Mouse (Mus musculus) layer of hippocampus, adult 2 months (tissue): ENCODE data around the gene Lamb3. TPM values are rescaled to one million over a fixed set of nuclear protein-coding genes. Genes with fewer than 3 reads are reported as not detected.

Experiments
- DNase-seq, 2 experiments: peaks; one replicate each; pipeline ENCODE4 v3.0.0; 2022; ENCODE audit warnings: low spot score in 2 of 2
- H3K27ac ChIP-seq: fragments of 200-600 bp; 2 replicates; pipeline ENCODE4 v1.8.1; 2022
- H3K4me3 ChIP-seq: fragments of 200-600 bp; 2 replicates; pipeline ENCODE4 v1.8.1; 2022; ENCODE audit warnings: mild to moderate bottlenecking
- CTCF ChIP-seq: fragments of 200-600 bp; conservative IDR thresholded peaks from 2 replicates; pipeline ENCODE4 v1.8.1; 2022; ENCODE audit warnings: antibody characterized with exemption, mild to moderate bottlenecking, moderate library complexity
- total RNA-seq, 2 experiments: library from RNA; stranded (reverse); gene quantifications; 2 replicates each; pipeline ENCODE4 v1.2.3; 2021

Lamb3 gene
- total RNA-seq, 2 experiments from 2014 or later: 0.82 to 1.4 TPM

DNA sequence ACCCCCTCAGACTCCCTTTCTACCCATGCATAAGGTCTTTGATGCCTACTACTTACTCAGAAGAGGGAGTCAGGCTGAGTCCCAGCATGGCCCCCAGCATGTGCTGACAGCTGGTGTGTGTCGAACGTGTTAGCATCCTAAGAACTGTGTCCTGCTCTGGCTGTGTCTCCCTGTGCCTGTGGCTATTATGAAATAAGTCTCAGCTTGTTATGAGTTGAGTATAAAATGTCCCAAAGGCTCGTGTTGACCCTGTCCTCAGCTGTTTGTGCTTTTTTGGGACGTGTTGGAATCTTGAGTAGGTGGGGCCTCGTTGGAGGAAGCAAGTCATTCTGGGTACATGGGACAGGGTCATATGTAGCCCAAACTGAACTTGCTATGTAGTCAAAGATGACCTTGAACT is 6.6 kb downstream of the Lamb3 start:
- H3K4me3 ChIP-seq: no peak overlapping the region
- DNase-seq: no peak
- H3K27ac ChIP-seq: no peak overlapping the region
- TF ChIP-seq CTCF: no peak

DNA sequence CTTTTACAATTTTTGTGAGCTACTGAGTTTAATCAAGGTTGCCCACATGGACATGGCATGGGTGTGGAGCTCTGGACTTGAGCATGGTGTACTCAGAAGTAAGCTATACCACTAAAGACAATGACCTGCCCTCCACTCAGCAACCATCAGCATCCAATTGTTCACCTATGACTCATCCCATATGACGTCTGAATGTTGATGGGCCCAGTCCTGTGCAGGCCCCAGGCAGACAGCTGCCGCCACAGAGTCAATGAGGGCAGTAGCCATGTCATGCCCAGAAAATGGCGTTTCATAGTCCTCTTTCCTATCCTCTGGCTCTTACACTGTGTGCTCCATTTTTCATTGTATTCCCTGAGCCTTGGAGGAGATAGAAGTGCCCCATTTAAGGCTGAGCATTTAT is 8.5 kb downstream of the Lamb3 start:
- no peak for TF ChIP-seq CTCF
- no peak for DNase-seq
- H3K27ac ChIP-seq: no peak overlapping the region
- H3K4me3 ChIP-seq: no peak overlapping the region

DNA sequence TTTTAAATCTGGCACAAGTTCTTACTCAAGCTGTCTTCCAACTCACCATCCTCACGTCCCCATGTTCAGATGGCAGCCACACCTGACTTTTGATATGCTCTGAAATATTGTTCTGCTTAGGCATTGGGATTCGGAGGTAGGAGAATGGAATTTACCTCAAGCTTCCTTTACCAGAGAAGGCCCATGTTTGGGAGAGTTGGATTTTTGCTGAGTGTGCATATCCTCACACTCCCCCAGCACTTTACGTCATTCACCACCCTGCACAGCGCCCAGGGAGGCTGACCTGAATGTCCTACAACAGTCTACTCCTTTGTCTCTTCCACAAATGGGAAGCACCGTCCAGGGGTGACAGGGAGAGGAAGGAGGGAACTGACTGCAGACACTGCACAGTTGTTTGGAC is 12.9 kb downstream of the Lamb3 start:
- DNase-seq: no peak

DNA sequence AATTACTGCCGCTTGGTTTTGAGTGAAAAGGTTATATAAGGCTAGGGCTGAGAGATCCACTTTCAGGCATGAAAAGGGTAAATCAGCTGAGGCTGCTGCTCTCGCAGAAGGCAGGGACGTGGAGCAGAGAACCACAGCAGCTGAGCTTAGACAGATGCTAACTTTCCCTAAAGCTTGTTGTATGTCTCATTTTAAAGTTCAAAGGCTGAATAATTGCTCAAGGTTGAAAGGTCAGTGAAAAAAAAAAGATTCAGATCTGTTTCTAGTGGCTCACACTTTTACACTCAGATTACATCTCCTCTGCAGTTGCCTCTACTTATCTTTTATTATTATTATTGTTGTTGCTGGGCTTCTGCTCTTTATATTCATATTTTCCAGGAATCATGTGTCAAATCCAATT is 18.0 kb downstream of the Lamb3 start:
- Histone ChIP-seq H3K27ac (peak overlapping the region; percentile 4; the same call in 1 of the 2 replicates), H3K4me3 (no peak overlapping the region)
- no peak for DNase-seq
- no peak for TF ChIP-seq CTCF

More for the DNA sequence above, 12.9 kb downstream of the Lamb3 start:
- Histone ChIP-seq H3K27ac (no peak overlapping the region), H3K4me3 (no peak overlapping the region)
- TF ChIP-seq CTCF: no peak

DNA sequence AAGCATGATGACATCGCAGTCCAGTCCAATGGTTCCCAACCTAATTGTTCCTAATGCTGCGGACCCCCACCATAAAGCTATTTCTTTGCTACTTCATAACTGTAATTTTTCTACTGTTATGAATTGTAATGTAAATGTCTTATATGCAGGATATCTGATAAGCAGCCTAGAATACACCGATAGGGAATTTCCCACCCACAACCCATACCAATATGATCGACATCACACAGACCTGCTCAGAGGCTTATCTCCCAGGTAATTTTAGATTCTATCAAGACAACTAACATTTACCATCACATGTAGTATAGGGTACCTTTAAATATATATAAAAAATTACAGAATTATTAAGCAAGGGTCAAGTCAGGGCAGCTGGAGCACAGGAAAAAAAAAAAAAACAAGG is 18.6 kb downstream of the Lamb3 start:
- no peak for DNase-seq
- Histone ChIP-seq H3K4me3 (no peak overlapping the region), H3K27ac (peak overlapping the region; percentile 74; the same call in 1 of the 2 replicates)
- TF ChIP-seq CTCF: no peak

DNA sequence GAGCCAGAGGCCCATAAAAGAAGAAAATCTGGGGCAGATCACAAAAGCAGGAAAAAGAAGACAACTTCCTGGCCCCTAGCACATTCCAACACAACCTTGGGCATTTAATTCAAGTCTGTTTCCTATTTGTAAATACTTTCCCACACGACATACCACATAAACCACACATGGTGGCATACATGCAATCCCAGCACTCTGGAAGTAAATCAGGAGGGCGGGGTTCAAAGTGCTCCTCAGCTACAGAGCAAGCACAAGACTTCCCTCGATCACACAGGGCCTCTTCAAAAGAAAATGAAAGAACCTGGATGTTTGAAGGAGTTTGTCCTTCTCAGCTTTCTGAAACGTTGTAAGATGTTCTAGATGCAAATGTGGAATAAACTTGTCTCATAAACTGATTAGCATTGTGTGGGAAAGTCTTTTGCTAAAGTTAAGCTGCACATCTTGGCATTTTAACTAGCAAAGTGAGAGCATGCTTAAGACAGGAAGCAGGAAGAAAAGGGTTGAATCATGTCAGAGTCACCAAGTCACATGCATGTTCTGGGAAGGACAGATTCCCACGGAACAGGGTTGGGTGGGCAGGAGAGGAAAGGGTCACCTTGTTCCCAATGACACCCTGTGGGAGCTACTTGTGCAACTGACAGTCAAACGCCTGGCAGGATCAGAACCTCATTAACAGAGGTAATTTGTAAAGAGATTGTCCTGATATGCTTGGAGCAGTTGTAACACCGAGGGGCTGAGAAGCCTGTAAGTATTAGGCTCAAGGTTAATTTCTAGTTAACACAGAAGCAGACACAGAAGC is 19.4 kb downstream of the Lamb3 start:
- no peak for DNase-seq
- Histone ChIP-seq H3K27ac (peak overlapping the region; percentile 74), H3K4me3 (no peak overlapping the region)
- TF ChIP-seq CTCF: no peak

DNA sequence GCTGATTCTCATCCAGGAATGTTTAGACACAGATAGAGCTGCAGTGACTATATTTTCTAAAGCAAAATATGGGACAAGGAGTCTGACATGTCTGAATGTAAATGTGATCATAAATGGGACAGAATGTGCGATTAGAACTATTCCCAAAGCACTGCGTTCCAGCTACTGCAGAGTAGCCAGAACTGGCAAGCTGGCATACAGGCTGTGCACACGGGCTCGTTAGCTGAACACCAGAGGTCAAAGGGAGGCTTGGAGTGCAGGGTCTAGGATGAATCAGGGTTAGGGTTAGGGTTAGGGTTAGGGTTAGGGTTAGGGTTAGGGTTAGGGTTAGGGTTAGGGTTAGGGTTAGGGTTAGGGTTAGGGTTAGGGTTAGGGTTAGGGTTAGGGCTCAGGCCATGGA is 20.0 kb downstream of the Lamb3 start:
- Histone ChIP-seq H3K4me3 (no peak overlapping the region), H3K27ac (peak overlapping the region; percentile 74)
- no peak for DNase-seq
- TF ChIP-seq CTCF: no peak

DNA sequence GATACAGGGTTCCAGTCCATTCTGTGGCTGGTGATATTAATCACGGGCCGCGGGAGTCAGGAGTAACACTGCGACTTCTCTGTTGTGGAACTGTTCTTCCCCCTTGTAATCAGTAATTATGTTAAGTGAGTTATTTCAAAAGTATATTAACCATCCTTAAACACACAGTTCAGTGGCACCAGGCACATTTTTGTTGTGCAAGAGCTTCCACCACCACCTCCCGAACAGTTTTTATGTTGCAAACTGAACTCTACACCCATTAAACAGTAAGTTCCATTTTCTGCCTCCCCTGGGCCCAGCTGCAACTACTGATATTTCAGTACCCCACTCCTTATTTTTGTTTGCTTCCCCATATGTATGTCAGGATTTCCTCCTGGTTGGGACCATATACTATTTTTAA is 22.1 kb downstream of the Lamb3 start:
- no peak for DNase-seq
- Histone ChIP-seq H3K4me3 (no peak overlapping the region), H3K27ac (no peak overlapping the region)
- TF ChIP-seq CTCF: no peak

DNA sequence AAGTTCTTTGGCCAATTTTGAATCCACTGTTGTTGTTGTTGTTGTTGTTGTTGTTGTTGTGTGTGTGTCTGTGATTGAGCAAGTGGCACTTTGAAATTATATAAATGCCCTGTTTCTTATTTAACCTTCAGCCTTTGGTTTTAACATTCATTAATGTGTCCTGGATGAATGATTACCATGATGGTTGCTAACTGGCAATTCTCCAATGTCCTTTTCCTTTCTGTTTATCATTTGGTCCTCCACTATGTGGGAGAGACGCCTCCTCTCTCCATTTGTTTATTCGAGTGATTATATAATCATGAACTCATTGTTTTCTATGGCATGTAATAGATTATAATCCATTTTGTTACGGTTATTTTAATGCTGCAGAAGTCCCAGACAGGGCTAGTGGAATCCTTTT is 23.0 kb downstream of the Lamb3 start:
- no peak overlapping the region for H3K4me3 ChIP-seq
- no peak for TF ChIP-seq CTCF
- no peak overlapping the region for H3K27ac ChIP-seq
- no peak for DNase-seq

DNA sequence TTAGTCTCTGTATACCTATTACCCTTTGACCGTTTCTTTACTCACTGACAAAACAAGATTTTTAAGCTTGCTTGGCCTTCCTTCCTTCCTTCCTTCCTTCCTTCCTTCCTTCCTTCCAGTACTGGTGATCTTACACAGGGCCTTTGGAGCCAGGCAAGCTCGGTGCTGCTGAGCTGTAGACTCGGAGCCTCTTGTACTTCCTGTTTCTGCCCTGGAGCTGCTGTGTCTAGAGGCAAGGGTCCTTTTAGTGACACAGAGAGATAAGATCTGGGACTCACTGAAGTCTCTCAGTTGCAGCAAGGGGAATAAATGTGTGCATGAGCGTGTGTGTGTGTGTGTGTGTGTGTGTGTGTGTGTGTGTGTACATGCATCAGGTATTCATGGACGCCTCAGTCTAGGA is 23.4 kb downstream of the Lamb3 start:
- H3K27ac ChIP-seq: no peak overlapping the region
- no peak overlapping the region for H3K4me3 ChIP-seq
- no peak for DNase-seq
- TF ChIP-seq CTCF: no peak

DNA sequence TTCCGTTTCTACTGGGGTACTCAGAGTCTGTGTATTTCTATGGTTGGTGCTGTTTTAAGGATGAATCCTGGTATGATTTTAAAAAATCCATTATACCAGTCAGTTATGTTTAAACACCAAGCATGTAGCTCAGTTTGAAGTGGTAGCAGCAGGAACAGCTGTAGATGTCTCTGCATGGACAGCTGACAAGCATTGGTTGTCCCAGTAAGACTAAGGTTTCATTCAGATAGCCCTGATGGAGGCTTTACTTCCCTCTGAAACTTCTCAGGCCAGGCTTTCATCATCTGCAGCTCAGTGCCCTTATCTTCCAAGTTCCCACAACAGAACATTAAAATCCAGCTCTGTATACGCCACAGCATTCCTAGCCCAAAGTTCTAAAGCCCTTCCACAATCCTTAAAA is 25.2 kb downstream of the Lamb3 start:
- Histone ChIP-seq H3K27ac (no peak overlapping the region), H3K4me3 (no peak overlapping the region)
- no peak for DNase-seq
- TF ChIP-seq CTCF: no peak

DNA sequence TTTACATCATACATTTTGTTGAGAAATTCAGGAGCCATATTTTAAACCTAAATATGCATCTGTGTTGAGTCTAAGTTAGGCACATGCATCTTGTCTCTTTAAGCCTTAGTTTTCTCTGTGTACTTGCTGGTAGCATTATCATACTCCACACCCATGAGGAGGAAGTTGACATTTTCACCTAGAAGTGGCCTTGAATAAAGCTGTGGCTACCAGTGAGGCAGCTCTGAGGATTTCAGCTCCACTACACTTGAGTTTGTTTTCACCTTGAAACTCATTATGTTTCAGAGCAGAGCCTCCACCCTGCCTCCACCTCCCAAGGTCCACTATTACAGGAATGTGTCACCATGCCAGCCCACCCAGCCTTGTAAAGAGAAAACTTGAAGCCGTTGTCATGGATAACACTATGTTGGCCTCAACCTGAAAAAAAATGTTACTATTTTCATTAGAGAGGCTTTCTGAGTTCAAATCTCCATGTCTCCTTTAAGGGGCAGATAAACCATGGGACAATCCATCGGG is 26.7 kb downstream of the Lamb3 start:
- no peak for TF ChIP-seq CTCF
- DNase-seq: no peak

DNA sequence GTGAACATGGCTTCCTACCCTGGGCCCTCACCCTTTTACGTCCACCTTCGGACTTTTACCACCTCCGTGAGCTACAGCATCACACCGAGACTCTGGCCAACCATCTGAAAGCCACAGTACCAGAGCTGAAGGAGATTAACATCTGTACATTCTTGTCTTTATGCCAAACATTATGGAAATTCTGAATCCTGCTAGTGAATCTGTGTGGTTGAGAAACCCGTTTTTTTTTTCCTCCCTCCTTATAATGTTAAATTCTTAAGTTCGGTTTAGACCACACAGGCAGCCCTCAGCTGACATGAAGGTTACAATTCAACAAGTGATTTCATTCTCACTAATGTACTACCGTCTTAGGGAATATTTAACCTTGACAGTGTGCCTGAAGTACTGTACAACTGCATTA is 27.4 kb downstream of the Lamb3 start:
- TF ChIP-seq CTCF: no peak
- Histone ChIP-seq H3K27ac (no peak overlapping the region), H3K4me3 (no peak overlapping the region)
- no peak for DNase-seq

More for the DNA sequence above, 26.7 kb downstream of the Lamb3 start:
- Histone ChIP-seq H3K4me3 (no peak overlapping the region), H3K27ac (no peak overlapping the region)

DNA sequence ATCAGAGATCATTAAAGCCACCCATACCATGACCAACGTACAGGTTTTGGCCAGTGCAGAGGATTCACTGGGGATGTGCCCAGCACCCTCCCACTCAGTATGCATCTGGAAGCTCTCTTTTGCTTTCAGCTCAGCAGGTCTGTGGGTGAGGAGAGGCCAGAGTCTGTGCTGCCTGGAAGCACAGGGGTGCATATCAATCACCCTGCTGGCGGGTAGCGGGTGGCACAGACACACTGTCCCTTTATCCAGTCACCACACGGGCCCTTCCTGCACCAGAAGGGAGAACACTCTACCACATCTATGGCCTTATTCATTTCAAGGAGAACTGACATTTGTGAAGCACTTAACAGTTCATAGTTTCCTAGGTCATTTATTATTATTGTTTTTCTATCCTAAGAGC is 30.9 kb downstream of the Lamb3 start:
- Histone ChIP-seq H3K27ac (peak overlapping the region; percentile 69), H3K4me3 (no peak overlapping the region)
- peak; percentile 31 to 32 for DNase-seq
- TF ChIP-seq CTCF: peak; percentile 62
